Mouse (Mus musculus) stomach, embryonic 14.5 days (tissue): ENCODE results near the gene Sirt2. TPM values are rescaled to one million over a fixed set of nuclear protein-coding genes. Genes with fewer than 3 reads are reported as not detected.

ENCODE experiments used
- ATAC-seq: fragments of 200-750 bp; cut with Nextera tagmentation; 2 replicates; pipeline ENCODE4 v1.8.0; 2017; ENCODE audit warnings: low read depth, moderate TSS enrichment; ENCODE audit not compliant: insufficient number of reproducible peaks, insufficient read depth, low FRiP score
- H3K27ac ChIP-seq: fragments of 300-500 bp; sonication (generic); 2 replicates; pipeline ENCODE4 v1.5.1; 2014; ENCODE audit warnings: mild to moderate bottlenecking, low read length, moderate library complexity, mixed read lengths
- H3K27me3 ChIP-seq: fragments of 300-500 bp; sonication (generic); 2 replicates; pipeline ENCODE4 v1.6.1; 2014; ENCODE audit warnings: low read length, control low read depth, mixed read lengths; ENCODE audit not compliant: control insufficient read depth, insufficient read depth
- H3K36me3 ChIP-seq: fragments of 300-500 bp; sonication (generic); 2 replicates; pipeline ENCODE4 v1.6.1; 2014; ENCODE audit warnings: mild to moderate bottlenecking, control low read depth, low read length, moderate library complexity, mixed read lengths; ENCODE audit not compliant: control insufficient read depth, insufficient read depth
- H3K4me1 ChIP-seq: fragments of 300-500 bp; sonication (generic); 2 replicates; pipeline ENCODE4 v1.6.1; 2014; ENCODE audit warnings: low read length, control low read depth, mixed read lengths; ENCODE audit not compliant: control insufficient read depth, insufficient read depth
- H3K4me2 ChIP-seq: fragments of 300-500 bp; sonication (generic); replicated peaks from 2 replicates; pipeline ENCODE4 v1.6.1; 2014; ENCODE audit warnings: low read depth, low read length, control low read depth
- H3K4me3 ChIP-seq: fragments of 300-500 bp; sonication (generic); 2 replicates; pipeline ENCODE4 v1.5.1; 2014; ENCODE audit warnings: low read depth, low read length, control low read depth
- H3K9ac ChIP-seq: fragments of 300-500 bp; sonication (generic); replicated peaks from 2 replicates; pipeline ENCODE4 v1.6.1; 2014; ENCODE audit warnings: low read depth, mild to moderate bottlenecking, control low read depth, low read length, moderate library complexity, mixed read lengths
- H3K9me3 ChIP-seq: fragments of 300-500 bp; sonication (generic); 2 replicates; pipeline ENCODE4 v1.6.1; 2016; ENCODE audit warnings: low read depth, low read length, control low read depth; ENCODE audit not compliant: control insufficient read depth
- WGBS: fragments of 180-500 bp; shearing (Covaris S2); extraction: QIAGEN DNeasy Blood & Tissue Kit; methylation state at CpG from one replicate; pipeline ENCODE4 v1.1.7; 2014; 5-methylcytosine and 5-hydroxymethylcytosine counted together
- polyA plus RNA-seq: library from polyadenylated mRNA; unstranded; fragments of >200 nt; fragmentation: Nextera tagmentation; extraction: Ambion mirVana; gene quantifications from 2 replicates; pipeline ENCODE4 v1.2.1, GENCODE M21; 2014

Sirt2 gene
- polyA plus RNA-seq, 1 experiment from 2014 or later: 68.8 TPM

DNA sequence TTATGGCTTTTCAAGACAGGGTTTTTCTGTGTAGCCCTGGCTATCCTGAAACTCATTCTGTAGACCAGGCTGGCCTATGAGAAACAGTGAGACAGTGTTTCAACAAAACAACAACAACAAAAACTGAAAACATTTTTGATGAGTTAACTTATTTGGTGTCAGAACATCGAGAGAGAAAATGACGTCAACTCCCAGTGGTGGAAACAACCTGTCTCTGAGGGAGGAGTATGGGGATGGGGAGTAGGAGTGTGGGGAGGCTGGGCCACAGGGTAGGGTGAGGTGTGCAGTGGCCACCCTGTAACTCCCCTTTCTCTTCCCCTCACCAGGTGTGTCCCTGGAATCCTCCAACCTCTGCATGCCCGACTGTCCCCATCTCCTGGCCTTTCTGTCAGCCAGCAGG is 28.0 kb downstream of the Sirt2 start:
- 76% methylated on average over 3 of the region's 3 CpGs for WGBS

DNA sequence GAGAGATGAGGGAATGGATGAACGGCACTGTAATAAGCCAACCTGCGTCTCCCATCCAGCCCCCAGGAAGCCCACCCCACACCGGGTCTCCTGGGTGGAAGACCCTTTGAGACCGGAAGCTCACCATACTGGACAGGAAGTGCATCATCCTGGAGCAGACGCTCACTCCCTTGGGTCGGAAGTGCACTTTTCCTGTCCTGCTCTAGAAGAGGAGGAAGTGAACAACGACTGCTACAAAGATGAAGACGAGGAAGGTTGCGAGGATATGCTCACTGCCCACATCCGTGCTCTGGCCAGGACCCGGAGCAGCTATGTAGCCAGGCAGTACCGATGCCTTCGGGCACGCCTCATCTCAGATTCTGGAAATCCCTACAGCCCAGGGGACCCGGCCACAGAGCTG is 29.3 kb downstream of the Sirt2 start:
- WGBS: 76% methylated on average over 15 of the region's 15 CpGs

More for the DNA sequence above, 28.0 kb downstream of the Sirt2 start:
- Histone ChIP-seq H3K9me3 (no peaks in the 10 kb centered on the region), H3K9ac (no peak overlapping the region), H3K27me3 (no peaks in the 10 kb centered on the region), H3K4me2 (no peak overlapping the region), H3K36me3 (no peaks in the 10 kb centered on the region), H3K4me3 (no peak overlapping the region), H3K27ac (no peak overlapping the region), H3K4me1 (peaks cover 8% of the 10 kb centered on the region; the same call in 1 of the 2 replicates)
- no peak for ATAC-seq

DNA sequence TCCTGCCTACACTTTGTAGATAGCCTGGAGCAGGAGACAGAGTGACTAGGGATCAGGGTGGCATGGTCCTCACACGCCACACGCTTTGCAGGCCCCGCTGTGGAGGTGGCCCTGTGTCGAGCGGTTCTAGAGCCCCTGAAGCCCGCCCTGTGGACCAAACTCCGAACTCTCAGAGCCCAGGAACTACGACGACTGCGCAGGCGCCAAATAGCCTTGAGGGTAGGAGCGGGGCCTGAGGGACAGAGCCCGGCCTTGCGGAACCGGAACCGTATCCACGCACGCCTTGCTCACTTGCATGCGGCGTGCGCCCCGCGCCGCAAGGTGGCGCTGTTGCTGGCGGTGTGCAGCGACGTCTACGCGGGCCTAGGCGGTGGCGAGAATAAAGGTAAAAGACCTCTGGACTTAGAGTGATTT is 30.0 kb downstream of the Sirt2 start:
- peaks cover 4% of the 10 kb centered on the region; the same call in 1 of the 2 replicates for H3K4me1 ChIP-seq
- no peaks in the 10 kb centered on the region for H3K27me3 ChIP-seq
- no peaks in the 10 kb centered on the region for H3K9me3 ChIP-seq
- H3K27ac ChIP-seq: no peak overlapping the region; the same call in 1 of the 2 replicates
- peak; percentile 81 for ATAC-seq
- H3K36me3 ChIP-seq: no peaks in the 10 kb centered on the region
- H3K4me3 ChIP-seq: no peak overlapping the region
- H3K9ac ChIP-seq: no peak overlapping the region
- 15% methylated on average over 32 of the region's 32 CpGs for WGBS
- H3K4me2 ChIP-seq: peak overlapping the region; percentile 22

More for the DNA sequence above, 29.3 kb downstream of the Sirt2 start:
- ATAC-seq: no peak
- Histone ChIP-seq H3K9ac (no peak overlapping the region), H3K4me3 (no peak overlapping the region), H3K36me3 (no peaks in the 10 kb centered on the region), H3K4me2 (no peak overlapping the region), H3K27ac (no peak overlapping the region), H3K27me3 (no peaks in the 10 kb centered on the region), H3K9me3 (no peaks in the 10 kb centered on the region), H3K4me1 (0 out of 2 replicates have a peak, but pooled peaks cover 4% of the 10 kb centered on the region)

DNA sequence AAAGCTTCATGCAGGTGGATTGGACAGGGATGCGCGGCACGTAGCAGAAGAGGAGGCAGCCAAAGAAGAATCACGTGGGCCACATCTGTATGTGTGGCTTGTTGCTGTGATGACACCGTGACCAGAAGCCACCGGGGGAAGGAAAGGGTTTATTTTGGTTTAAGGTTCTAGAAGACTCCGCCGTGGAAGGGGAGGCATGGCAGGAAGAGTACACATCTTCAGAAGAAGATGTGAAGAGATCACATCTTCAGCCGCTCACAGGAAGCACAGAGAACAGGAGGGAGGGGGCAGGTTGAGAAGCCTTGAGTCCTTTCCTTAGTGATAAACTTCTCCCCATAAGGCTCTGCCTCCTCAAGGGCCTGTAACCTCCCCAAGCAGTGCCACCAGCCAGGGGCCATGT is 33.5 kb downstream of the Sirt2 start:
- H3K9me3 ChIP-seq: no peaks in the 10 kb centered on the region
- no peak for ATAC-seq

DNA sequence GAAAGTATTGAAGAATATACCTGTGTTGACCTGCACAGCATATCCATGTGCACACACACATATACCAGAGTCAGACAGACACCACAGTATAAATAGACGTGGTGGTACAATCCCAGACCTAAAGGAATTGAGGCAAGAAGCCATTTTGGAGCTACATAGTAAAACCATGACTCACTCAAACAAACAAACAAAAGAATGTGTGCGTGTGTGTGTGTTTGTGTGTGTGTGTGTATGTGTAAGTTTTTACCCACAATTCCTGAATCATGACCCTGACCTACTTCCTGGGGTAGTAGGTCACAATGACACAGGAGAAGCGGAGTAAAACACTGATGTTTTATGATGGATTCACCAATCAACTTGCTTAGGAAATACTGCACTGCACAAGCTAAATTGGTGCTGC is 34.9 kb downstream of the Sirt2 start:
- WGBS: 56% methylated on average over 3 of the region's 3 CpGs
- peaks cover 31% of the 10 kb centered on the region for H3K4me1 ChIP-seq
- no peak overlapping the region for H3K4me3 ChIP-seq
- no peaks in the 10 kb centered on the region for H3K9me3 ChIP-seq
- no peaks in the 10 kb centered on the region for H3K27me3 ChIP-seq
- H3K4me2 ChIP-seq: peak overlapping the region; percentile 8; the same call in 1 of the 2 replicates
- no peaks in the 10 kb centered on the region for H3K36me3 ChIP-seq
- H3K27ac ChIP-seq: peak overlapping the region; percentile 96
- ATAC-seq: no peak
- no peak overlapping the region for H3K9ac ChIP-seq

More for the DNA sequence above, 33.5 kb downstream of the Sirt2 start:
- no peak overlapping the region for H3K27ac ChIP-seq
- H3K9ac ChIP-seq: no peak overlapping the region
- no peak overlapping the region for H3K4me3 ChIP-seq
- peaks cover 31% of the 10 kb centered on the region for H3K4me1 ChIP-seq
- 91% methylated on average over 9 of the region's 9 CpGs for WGBS
- H3K4me2 ChIP-seq: no peak overlapping the region
- no peaks in the 10 kb centered on the region for H3K36me3 ChIP-seq
- no peaks in the 10 kb centered on the region for H3K27me3 ChIP-seq

DNA sequence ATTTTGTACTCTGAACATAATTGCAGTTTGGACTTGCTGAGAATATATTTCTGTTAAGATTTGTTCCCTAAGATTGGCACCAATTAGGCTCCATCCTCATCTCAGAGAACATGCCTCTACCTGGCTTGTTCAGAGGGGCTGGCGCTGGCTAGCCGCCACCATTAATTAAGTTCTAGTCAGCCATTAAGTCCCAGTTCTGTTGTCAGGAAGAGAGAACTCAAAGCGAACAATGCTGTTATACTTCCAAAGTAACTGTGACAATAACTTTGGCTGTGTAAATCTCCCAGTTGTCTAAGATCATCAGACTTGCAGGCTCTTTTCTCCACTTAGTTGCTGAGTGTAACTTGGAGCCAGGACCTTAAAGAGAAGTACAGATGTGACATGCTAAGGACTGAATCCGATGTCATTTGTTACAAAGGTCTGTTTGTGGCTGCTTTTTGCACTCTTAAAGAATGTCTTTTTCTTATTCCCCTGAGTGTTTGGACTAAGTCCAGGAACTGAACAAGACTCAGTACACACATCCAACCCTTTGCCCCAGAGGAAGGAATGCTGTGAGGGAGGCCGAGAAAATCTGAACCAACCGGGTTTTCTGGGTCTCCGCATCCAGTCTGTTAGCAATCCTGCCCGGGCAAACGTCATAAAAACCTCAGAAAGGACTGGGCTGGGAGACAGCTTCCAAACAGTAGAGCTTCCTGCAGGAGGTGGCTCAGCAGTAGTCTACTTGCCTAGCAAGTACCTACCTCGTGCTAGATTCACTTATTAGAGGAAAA is 35.6 kb downstream of the Sirt2 start:
- 12% methylated on average over 10 of the region's 10 CpGs for WGBS
- H3K27me3 ChIP-seq: no peaks in the 10 kb centered on the region
- H3K4me3 ChIP-seq: no peak overlapping the region
- H3K9me3 ChIP-seq: no peaks in the 10 kb centered on the region
- H3K4me2 ChIP-seq: peak overlapping the region; percentile 8; the same call in 1 of the 2 replicates
- peak; percentile 64 for ATAC-seq
- H3K36me3 ChIP-seq: no peaks in the 10 kb centered on the region
- peaks cover 31% of the 10 kb centered on the region for H3K4me1 ChIP-seq
- H3K9ac ChIP-seq: no peak overlapping the region
- H3K27ac ChIP-seq: peak overlapping the region; percentile 96

DNA sequence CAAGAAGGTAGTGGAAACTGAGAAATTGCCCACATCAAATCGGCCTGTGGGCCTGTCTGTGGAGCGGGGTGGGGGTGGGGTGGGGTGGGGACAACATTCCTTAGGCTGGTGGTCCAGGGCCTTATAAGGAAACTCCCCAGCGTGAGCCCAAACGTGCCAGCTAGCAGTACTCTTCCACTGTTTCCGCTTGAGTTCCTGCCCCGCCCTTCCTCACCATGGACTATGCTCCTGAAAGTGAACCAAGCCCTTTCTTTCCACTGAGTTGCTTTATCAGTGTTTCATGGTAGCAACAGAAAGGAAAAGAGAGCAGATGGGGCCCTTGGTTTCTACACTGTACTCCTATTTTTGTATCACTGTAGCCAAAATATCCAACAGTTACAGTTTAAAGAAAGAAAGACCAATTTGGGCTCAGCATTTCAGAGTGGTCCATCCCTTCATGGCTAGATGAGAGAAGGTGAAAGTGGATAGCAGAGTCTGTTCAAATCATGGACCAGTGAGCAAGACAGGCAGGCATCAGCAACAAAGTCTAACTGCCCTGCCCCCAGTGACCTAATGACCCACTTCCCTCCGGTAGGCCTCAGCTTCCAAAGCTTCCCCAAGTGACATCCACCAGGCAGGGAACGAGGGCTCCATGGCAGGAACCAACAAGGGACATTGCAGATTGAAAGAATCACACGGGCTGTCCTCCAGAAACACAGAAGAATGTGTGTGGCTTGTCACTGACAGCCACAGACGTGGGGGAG is 36.5 kb downstream of the Sirt2 start:
- Histone ChIP-seq H3K27me3 (no peaks in the 10 kb centered on the region), H3K9ac (no peak overlapping the region), H3K9me3 (no peaks in the 10 kb centered on the region), H3K27ac (peak overlapping the region; percentile 96), H3K4me1 (peaks cover 36% of the 10 kb centered on the region), H3K4me3 (no peak overlapping the region), H3K36me3 (no peaks in the 10 kb centered on the region), H3K4me2 (peak overlapping the region; percentile 8)
- peak; percentile 77 for ATAC-seq
- WGBS: 12% methylated on average over 10 of the region's 10 CpGs

DNA sequence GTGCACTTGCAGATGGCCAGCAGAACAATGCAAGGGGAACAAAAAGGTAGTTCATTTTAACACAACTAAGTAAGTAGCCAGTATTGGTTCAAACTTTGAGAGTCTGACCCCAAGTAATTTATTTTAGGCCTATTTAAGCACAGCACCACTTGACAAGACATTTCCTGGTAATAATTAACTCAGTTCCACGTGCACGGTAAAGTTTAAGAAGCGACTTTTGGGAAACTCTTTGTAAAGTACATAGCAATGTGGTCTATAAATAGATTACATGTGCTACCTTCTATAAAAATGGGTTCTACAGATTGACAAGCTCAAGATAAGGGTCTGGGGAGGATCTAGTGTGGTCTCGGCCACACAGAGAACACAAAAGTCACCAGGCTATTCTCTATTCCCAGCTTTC is 37.2 kb downstream of the Sirt2 start:
- no peak overlapping the region for H3K9ac ChIP-seq
- peak; percentile 39; the same call in 1 of the 2 replicates for ATAC-seq
- H3K4me3 ChIP-seq: no peak overlapping the region
- WGBS: 27% methylated on average over 4 of the region's 4 CpGs
- H3K4me2 ChIP-seq: peak overlapping the region; percentile 8; the same call in 1 of the 2 replicates
- H3K27me3 ChIP-seq: no peaks in the 10 kb centered on the region
- no peaks in the 10 kb centered on the region for H3K9me3 ChIP-seq
- peaks cover 38% of the 10 kb centered on the region for H3K4me1 ChIP-seq
- peak overlapping the region; percentile 96 for H3K27ac ChIP-seq
- no peaks in the 10 kb centered on the region for H3K36me3 ChIP-seq
